Mouse (Mus musculus) thymus, postnatal 0 days (tissue): ENCODE data around the gene Natd1. TPM values are rescaled to one million over a fixed set of nuclear protein-coding genes. Genes with fewer than 3 reads are reported as not detected.
A peak's percentile ranks its signal among the peaks of the same experiment; 100 is the strongest.

Experiments
- DNase-seq: peaks from one replicate; pipeline ENCODE4 v3.0.0-alpha.2; 2015; ENCODE audit warnings: low spot score
- polyA plus RNA-seq: library from polyadenylated mRNA; unstranded; fragments of >200 nt; fragmentation: Nextera tagmentation; extraction: Ambion mirVana; gene quantifications from 2 replicates; pipeline ENCODE4 v1.2.1, GENCODE M21; 2015

The Natd1 gene
- polyA plus RNA-seq, 1 experiment from 2014 or later, result 11.9 TPM

DNA sequence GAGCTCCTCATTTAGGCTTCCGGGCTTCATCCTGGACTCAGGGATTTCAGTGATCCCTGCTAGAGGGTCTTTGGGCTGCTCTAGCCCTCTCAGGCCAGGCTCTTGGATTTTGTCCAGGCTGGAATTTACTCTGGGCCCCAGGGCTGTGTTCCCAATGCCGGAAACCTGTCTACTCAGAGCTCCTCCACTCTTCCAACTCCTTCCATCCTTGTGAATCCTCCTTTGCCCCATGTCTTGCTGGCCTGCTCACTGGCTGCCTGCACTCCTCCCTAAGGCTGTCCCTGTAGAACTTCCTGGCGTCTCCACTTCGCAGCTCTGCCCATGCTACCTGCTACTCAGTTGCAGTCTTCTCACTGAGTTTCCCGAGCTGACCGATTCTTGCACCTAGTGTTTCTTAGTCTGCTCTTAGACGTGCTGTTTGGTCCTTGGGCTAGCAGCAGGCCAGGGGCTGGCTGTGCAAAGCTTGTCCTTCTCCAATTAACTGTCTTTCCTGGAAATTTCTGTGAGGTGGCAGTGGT, 18.0 kb upstream of the Natd1 start:
- peak; percentile 9 for DNase-seq

DNA sequence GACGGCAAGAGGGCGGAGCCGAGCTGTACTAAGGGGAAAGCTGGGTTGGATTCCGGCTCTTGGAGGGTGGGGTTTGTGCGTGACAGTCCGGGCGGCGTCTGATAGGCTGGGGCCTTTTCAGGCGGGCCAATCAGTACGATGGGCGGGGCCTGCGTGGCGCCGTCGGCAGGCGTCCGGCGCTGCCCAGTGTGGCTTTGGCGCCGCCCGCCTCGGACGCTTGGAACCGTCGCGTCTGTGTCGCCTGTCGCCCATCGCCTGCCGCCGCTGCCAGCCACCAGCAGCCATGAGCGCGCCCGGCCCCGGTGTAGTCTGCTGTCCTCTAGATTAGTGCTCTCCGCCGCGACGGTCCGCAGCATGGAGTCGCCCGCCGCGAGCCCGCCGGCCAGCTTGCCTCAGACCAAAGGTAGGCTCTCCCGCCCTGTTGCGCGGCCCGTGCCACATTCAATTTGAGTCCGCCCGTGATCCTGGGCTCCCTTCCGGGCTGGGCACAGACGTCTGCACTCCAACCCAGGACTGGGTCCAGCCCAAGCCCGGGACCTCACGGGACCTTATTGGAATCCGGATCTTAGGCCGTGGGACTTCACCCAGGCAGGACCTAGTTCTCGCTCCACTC, 17.4 kb upstream of the Natd1 start, which contains the start of gene Map2k3:
Gene Map2k3, plus strand, starts transcription at position 165 of the 613 bp plus-strand sequence.
- DNase-seq, result peak; percentile 94

DNA sequence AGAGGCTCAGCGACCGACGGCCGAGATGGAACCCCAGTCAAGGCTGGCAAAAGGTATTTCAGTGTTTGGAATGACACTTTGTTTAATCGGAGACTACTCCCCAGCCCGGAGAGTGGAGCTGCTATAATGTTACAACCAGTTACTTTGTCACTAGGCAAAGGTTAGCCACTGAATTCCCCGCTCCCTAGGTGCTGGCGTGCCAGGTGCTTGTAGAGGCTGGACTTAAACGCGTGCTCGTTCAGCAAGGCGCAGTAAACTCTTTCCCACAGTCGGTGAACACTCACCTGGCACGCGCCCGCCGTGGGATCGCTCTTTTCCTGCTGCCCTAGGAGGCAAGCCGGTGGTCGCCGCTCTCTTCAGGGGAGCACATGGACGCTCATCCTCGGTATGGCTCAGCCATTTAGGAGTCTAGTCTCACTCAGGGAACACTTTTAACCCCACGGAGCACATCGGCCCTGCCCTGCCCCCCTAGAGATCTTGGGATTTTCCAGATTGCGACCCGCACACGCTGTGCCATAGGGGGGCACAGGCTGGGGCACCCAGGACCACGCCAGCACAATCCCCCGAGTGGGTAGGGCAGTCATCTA, 16.8 kb upstream of the Natd1 start:
- no peak for DNase-seq

DNA sequence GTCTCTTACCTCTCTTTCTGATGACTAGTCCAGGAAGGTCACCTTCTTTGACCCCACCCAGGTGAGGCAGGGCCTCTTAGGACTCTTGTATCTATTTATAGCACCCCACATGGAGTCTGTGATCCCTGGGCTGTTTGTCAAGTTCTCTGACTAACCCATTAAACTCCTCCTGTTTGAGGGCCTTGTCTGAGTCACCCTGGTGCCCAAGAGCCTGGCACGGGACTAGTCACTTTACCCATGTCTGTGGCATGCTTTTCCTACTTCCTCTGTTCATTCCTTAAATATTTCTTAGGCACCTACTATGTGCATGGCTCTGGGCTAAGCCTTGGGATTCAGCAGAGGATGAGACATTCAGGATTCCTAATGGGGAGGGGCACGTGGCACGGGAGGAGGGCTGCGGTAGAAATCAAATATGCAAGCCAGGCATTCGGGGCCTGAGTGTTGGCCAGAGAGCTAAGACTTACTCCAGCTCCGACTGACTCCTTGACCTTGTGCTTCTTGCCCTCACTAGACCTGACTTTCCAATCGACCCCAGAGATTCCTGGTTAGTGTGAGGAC, 16.3 kb upstream of the Natd1 start:
- DNase-seq, result no peak

DNA sequence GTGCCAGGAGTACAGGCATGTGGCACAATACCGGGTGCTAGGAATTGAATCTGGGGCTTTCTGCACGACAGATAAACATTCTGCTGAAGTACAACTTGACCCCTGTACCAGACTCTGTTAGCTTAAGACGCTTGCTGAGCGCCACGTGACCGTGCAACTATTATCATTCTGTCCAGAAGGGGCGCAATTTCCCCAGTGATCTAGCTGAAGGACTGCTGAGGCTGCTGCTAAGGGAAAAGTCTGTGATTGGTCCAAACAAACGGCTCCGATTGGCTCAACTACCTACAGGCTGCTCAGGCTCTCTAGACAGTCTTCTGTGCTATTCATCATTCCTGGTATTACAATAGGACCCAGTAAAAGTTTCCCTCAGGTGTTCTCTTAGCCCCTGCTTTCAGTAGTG, 12.7 kb upstream of the Natd1 start:
- DNase-seq, result peak; percentile 91

DNA sequence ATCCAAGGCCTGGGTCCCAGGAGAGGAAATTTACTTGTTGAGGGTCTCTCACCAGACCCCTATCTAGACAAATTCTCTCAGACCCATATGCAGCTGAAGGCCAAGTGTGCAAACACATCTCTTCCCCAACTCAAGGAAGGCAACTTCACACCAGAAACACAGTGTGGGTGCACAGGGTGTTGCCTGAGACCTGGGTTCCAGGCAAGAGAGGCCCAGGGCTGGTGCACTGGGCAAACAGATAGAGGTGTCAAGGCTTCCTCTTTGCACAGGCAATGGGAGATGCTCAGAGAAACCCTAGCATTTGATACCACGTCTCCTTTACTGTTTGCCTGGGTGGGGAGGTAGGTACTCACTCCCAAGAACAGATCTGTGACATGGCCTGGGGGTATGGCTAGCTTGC, 10.4 kb upstream of the Natd1 start:
- no peak for DNase-seq

DNA sequence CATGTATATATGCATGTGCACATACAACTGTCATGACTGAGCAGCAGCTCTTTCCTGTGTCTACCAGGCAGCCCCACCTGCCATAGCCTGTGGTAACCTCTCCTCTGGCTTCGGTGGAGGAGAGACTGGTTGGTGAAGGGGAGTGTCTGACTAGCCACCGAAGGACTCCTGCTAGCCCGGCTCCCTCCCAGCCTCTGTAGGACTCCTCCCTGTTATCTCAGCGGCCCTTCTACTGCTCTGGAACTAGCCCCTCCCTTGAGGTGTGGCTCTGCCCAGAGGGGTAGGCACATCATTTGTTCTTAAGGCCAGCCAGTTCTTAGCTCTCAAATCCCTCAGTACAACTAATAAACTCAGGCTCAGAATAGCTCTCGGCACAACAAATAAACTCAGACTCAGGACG, 9.9 kb upstream of the Natd1 start:
- DNase-seq, result no peak

DNA sequence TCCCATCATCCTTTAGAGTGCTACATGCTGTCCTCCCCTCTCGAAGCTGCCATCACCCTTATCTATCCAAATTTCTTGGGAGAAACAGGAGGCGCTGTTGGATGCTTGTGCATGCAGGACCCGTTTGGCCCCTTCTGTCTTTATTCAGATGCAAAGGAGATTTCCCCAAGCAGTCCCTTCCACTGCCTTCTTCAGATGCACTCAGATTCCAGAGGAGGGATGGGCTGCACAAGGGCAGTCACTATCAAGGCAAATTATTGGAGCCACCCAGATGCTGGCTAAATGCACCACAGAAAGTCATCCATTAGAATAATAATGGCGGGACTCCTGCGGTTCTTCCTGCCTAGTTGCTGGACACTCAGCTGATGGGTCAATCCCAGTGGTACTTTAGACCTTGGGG, 8.4 kb upstream of the Natd1 start:
- DNase-seq, result no peak

DNA sequence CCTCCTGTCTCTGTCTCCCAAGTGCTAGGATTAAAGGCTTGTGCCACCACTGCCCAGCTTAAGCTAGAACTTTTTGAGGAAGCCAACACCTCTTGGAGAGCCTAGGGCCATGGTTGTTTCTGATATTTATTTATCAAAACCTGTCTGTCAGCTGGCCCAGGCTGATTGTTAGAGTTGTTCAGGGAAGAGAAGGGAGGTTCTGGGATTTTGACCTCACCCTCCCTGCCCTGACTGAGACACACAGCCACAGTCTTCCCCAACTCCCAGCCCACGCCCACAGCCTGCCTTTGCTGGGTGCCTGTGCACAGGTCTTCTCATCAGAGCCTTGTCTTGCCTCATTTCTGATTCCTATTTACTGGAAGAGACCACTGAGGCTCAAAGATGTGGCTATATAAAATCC, 7.6 kb upstream of the Natd1 start:
- DNase-seq, result no peak

DNA sequence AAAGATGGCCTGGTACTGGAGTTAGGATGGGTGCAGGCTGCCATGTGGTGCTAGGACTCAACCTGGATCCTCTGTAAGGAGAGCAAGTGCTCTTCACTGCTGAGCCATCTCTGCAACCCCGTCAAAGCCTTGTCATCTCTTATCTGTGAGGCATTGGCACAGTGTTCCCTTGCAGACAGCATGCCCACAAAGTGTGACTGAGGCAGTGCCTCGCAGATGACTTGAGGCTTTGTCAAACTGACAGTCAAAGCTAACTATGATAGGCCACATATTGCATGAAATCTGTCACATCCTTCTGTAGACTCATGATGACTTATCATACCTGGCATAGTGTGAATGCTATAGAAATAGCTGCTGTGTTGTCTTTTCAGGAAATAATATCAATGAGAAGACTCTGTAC, 5.5 kb upstream of the Natd1 start:
- DNase-seq, result no peak

DNA sequence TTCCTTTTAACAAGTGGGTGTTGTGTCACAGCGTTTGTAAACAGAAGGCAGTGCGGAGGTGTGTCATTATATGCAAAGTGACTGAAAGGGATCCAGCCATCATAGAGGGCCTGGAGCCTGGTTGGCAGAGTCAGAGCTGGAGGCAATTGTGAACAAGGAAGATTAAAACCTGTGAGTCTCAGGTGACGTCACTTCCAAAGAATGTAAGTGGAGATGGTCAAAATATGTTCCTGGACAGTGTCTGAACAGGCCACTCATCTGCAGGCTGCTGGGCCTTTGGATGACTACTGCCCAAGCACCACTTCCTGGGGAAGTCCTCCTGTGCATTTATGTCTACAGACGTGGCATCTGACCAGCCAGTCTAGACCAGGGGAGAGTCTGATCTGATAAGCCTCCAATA, 651 bp upstream of the Natd1 start:
- DNase-seq, result no peak

DNA sequence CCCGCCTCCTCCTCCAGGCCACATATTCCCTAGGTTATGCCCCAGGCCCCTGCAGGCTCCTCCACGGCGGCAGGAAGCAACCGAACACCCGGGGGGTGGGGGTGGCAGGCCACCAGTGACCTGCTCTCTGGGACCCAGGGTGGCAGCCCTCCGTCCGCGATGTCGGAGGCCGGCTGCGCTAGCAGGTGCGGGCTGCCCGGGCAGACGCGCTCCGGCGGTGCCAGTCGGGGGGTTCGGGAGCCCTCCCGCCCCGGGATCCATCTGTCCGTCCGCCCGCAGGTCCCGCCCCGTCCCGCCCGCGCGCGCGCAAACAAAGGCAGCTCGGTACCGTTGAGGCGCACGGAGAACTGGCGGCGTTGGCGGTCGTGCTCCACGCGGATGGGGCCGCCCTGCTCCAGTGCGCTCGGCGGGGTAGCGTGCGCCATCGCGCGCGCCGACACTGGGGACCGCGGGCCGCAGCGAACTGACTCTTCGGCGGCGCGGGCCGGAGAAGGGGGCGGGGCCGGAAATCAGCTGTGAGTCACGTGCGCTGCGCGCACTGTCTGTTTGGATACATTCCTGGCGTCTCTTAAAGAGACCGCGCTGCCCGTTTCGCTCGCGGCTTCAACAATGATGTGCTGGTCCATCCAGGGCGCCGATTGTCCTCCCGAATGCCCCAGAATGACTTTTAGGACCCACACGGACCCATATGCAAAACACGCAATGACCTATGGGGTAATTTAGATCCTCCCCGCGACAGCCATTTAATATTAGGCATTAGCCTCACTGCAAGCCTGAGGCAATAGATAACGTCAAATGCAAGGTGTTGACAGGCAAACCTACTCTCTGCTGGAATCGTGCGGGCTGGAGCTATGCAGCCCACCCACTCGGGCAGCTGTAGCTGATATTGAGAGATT, 1.0 kb downstream of the Natd1 start:
- peak; percentile 86 for DNase-seq

DNA sequence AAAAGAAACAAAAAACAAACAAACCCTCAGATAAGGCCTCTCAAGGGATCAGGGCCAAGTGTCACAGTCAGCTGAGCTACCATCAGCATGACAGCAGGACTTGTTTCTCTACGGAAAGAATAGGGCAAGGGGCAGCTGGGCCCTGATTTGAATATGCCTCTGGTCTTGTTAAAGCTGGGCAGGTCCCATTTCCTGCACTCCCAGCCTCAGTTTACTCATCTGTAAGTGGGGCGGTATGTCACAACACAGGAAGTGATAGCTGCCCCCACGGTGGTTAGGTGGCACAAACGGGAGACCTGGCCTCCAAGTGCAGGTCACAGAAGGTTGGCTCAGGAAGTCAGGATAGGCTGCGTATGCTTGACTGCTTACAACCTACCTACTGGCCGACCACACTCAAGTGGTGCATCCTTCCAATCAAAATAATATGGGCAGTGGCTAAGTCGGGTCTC, 2.0 kb downstream of the Natd1 start:
- DNase-seq, result peak; percentile 14

DNA sequence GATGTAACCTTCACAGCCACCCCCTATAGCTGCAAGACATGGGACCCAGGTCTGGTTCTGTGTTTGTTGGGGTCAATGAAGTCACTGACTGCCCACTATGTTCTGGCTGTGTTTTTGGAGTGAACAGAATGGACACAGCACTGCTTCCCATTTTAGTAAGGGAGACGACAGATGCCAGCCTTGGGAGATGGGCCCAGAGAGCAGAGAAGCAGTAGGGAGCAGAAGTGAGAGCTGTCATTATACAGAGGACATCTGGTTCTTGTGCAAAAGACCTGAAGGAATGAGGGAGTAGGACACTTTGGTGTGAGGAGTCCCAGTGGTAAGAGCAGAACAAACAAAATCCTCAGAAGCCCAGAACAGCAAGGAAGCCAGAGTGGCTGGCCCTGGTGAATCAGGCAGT, 4.9 kb downstream of the Natd1 start:
- DNase-seq, result no peak

DNA sequence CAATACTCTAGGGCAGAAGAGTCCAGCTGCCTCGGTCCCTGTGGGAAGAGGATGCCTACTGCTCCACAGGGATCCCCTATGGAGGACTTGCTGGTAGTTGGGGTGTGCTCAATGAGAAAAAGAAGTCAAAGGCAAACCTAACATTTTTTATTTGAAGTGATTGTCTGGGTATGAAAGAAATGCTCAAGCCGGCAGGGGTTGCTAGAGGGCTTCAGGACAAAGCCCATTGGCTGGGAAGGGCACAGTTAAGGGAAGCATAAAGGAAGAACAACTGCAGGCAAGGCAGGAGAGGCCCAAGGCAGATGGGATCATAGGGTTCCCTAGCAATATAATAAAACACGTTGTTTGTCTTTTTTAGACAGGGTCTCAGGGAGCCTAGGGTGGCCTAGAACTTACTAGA, 6.5 kb downstream of the Natd1 start:
- DNase-seq, result no peak

DNA sequence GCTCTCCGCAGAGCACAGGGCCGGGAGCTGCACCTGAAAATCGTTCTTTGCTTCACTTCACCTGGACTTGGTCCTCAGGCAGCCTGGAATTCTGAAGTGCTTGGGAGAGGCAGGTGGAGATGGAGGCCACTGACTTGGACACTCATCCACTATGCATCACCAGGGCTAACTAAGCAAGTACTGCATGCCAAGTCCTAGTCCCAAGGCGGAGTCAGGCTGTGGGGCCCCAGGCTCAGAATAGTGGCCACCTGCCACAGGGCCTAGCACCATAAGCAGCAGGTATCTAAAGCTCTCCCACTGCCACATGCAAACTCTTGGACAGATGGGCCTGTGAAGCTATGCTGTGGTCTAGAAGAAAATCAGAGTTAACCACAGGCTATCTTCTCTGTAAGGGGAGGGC, 8.1 kb downstream of the Natd1 start:
- no peak for DNase-seq

DNA sequence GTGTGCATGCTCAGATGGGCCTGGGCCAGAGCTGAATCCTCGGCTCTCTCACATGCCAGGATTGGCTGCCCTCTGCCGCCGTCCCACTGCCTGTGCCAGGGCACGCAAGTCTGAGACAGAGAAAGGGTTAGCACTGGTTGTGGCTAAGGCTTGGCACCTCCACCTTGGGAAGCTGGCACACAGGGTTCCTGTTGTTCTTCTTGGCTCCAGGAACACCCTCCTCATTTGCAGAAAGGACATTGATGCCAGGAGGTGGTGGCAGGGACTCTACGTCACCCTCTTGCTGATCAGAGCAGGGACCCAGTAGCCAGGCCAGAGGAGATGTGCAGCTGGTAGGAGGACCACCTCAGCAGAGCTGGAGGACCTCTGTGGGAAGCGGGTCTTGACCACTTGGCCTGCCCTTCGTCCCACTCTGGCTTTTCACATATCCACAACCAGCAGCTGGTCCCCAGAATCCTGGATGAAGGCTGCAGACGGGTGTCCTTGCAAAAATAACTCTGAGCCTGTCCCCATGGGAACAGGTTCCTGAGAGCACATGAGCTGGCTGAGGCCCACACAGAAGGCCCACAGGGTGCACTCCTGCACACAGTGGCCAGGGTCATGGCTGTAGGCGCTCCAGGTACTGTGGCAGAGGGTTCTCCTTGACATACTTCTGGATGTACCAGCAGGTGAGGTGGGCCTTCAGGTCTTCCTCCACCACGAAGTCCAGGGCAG, 9.0 kb downstream of the Natd1 start:
- DNase-seq, result no peak

DNA sequence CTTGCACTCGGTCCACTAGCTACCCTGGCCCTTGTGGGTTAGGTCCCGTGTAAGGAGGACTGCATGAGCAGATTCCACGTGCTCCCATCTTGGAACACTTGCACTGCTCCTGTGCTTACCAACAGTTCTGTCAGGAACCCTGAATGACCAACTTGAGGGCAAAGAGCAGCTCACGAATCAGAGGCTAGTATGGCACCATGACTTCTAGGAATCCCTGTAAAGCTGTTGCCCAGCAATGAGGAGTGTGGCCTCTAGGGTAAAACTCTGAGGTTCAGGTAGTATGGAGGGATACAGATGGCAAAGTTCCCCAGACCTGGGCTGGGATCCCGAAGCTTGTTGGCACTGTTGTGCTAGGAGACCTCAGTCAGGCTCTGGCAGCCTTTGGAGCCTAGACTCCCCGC, 10.9 kb downstream of the Natd1 start:
- no peak for DNase-seq

DNA sequence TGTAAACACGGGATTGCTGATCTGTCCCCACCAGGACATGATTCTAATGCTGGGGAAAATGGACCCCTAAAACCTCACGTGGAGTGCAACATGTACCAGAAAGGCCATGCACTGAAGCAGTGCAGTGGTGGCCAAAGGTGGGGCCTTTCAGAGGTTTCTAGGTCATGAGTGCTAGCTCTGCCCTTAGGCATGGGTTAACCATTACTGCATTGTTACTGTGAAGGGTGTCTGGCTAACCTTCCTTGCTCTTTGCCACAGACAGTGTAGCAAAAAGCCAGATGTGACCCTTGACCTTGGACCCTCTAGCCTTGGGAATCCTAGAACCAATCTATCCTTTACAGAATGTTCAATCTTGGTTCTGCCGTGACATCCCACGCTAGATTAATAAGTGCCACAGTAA, 12.1 kb downstream of the Natd1 start:
- no peak for DNase-seq

DNA sequence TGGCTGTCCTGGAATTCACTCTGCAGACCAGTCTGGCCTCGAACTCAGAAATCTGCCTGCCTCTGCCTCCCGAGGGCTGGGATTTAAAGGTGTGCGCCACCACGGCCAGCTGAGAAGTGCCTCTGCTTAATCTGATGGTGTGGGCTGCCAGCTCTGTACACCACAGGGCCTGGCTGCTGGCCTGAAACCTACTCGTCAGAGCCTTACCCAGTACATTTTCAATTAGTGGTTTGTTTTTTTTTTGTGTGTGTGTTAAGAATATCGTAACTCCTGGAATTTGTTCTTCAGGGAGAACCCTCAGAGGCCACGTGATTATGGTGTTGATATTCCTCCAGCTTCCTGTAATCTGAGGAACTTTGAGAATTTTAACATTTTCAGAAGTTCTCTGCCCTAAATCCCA, 12.5 kb downstream of the Natd1 start:
- DNase-seq, result no peak

DNA sequence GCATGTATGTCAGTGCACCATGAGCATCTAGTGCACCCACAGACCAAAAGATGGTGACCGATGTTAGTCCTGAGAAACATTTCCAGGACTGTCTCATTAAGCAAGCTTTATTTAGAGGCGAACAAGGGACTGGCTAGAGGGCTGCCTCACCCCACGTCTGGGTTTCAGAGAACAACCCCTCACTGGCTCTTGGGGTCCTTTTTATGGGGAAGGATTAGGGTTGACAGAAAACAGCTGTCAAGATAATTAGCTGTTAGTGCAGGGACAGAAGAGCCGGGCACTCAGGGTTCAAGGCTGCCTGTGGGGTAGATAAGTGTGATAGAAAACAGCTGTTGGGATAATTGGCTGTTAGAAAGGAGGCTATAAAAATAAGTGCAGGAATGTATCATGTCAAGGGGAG, 18.6 kb downstream of the Natd1 start:
- DNase-seq, result no peak
